Mouse (Mus musculus): ENCODE measurements around the gene Fev. TPM values are rescaled to one million over a fixed set of nuclear protein-coding genes. Genes with fewer than 3 reads are reported as not detected.

Fev gene
- polyA plus RNA-seq, 1 experiment, result 5.2 TPM

DNA sequence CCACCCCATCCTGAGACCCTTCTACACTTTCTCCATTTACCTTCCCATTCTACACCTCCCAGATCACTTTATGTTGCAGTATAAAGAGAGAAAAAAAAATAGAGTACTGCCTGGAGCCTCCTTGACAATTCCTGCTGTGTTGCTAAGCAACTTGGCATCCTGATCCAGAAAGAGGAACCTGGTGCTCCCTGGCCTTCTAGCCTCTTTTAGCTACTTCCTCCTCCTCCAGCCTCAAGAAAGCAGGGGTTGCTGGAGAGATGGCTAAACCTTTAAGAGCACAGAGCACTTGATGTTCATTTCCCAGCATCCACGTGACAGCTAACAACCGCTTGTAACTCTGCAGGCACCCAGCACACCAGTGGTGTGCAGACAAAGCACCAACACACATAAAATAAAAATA is 13.0 kb downstream of the Fev start:
- WGBS, result 58% methylated on average over 2 of the region's 2 CpGs
- H3K4me3 ChIP-seq (ENCODE audit: low read depth, low read length), result no peak overlapping the region

DNA sequence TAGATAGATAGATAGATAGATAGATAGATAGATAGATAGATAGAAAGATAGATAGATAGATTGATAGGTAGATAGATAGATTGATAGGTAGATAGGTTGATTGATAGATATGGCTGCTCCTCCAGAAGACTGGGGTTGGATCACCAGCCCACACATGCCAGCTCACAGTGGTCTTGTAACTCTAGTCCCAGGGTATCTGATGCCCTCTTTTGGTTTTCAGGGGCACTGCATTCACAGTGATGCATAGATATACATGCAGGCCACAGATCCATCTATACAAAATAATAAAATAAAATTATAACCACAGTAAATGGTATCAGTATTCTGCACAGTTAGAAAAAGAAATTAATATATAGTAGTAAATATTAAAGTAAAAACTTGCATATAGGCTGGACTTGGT is 23.4 kb downstream of the Fev start:
- Histone ChIP-seq H3K36me3 (ENCODE audit: control insufficient read depth, insufficient read depth, low read length) (no peaks in the 10 kb centered on the region), H3K4me3 (ENCODE audit: low read depth, low read length) (no peak overlapping the region), H3K4me1 (ENCODE audit: control insufficient read depth, insufficient read depth, insufficient read length, low read length) (no peaks in the 10 kb centered on the region), H3K27me3 (ENCODE audit: control insufficient read depth, insufficient read depth, low read length) (peaks cover 34% of the 10 kb centered on the region), H3K27ac (ENCODE audit: insufficient read depth, low read depth, low read length) (no peak overlapping the region)
- no peak for TF ChIP-seq POLR2A (IDR thresholded peaks at IDR 0.05; ENCODE audit: low read depth, low read length)

More for the DNA sequence above, 13.0 kb downstream of the Fev start:
- no peaks in the 10 kb centered on the region for H3K4me1 ChIP-seq (ENCODE audit: control insufficient read depth, insufficient read depth, insufficient read length, low read length)
- no peak overlapping the region for H3K27ac ChIP-seq (ENCODE audit: insufficient read depth, low read depth, low read length)
- H3K27me3 ChIP-seq (ENCODE audit: control insufficient read depth, insufficient read depth, low read length), result peaks cover 2% of the 10 kb centered on the region; the same call in 1 of the 2 replicates
- H3K36me3 ChIP-seq (ENCODE audit: control insufficient read depth, insufficient read depth, low read length), result no peaks in the 10 kb centered on the region
- TF ChIP-seq POLR2A (IDR thresholded peaks at IDR 0.05; ENCODE audit: low read depth, low read length) (no peak), CTCF (IDR thresholded peaks at IDR 0.05; ENCODE audit: extremely low read depth, insufficient read length, insufficient replicate concordance, low read depth, low read length) (no peak)

DNA sequence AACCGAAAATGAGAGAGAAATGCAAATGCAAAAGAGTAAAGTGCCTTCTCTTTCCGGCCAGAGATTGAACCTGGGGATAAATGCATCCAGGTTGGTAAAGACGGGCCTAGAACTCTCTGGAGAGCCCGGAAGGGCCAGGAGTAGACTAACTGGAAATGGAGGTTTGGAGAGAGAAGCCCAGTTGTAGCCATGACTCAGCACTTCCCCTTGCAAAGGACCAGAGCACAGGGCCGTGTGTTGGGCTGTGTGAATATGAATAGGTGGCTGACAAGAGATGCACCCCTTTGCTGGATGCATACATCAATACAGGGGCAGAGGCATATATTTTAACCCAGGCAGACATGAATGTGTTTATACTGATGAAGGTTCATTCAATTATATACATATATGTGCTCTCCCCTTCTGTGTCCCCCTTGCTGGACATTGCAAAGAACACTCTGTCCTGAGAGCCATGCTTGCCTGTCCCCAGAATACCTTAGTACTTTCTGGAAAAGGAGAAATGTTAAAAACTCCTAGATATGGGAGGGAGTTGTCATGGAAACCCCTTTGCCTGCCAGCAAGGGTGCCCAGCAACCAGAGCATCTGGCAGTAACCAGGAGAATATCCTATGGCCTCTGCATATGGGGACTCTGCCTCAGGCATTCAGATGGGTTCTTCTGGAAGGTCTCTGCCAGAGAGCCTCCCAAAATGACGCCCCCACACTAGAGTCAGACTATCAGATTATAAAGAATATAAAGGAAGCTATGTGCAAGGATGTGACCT is 25.8 kb downstream of the Fev start:
- no peak overlapping the region for H3K4me3 ChIP-seq (ENCODE audit: low read depth, low read length)
- H3K36me3 ChIP-seq (ENCODE audit: control insufficient read depth, insufficient read depth, low read length), result no peaks in the 10 kb centered on the region
- no peak overlapping the region for H3K27ac ChIP-seq (ENCODE audit: insufficient read depth, low read depth, low read length)
- TF ChIP-seq CTCF (IDR thresholded peaks at IDR 0.05; ENCODE audit: extremely low read depth, insufficient read length, insufficient replicate concordance, low read depth, low read length), result no peak
- TF ChIP-seq POLR2A (IDR thresholded peaks at IDR 0.05; ENCODE audit: low read depth, low read length), result no peak
- H3K4me1 ChIP-seq (ENCODE audit: control insufficient read depth, insufficient read depth, insufficient read length, low read length), result peaks cover 11% of the 10 kb centered on the region
- H3K27me3 ChIP-seq (ENCODE audit: control insufficient read depth, insufficient read depth, low read length), result peaks cover 55% of the 10 kb centered on the region
- WGBS, result 36% methylated on average over 6 of the region's 6 CpGs

DNA sequence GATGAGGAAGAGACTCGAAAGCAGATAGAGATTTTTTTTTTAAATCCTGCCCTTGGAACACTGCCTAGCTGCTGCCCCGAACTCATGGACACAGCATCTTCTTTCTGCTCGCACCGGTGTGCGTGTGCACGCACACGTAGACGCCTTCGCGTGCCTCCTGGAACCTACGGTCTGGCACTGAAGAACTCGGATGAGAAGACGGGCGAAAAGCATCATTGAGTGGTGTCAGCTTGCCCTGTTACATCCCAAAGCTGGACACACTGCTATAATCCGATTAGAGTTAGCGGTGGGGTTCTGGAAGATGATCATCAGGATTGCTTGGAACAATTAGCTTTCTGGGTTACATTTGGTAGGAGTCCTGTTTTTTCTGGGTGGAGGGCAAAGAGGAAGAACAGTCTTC is 26.4 kb downstream of the Fev start:
- Histone ChIP-seq H3K4me1 (ENCODE audit: control insufficient read depth, insufficient read depth, insufficient read length, low read length) (peaks cover 11% of the 10 kb centered on the region), H3K27ac (ENCODE audit: insufficient read depth, low read depth, low read length) (no peak overlapping the region), H3K27me3 (ENCODE audit: control insufficient read depth, insufficient read depth, low read length) (peaks cover 61% of the 10 kb centered on the region), H3K36me3 (ENCODE audit: control insufficient read depth, insufficient read depth, low read length) (no peaks in the 10 kb centered on the region), H3K4me3 (ENCODE audit: low read depth, low read length) (no peak overlapping the region)
- 12% methylated on average over 16 of the region's 16 CpGs for WGBS
- TF ChIP-seq POLR2A (IDR thresholded peaks at IDR 0.05; ENCODE audit: low read depth, low read length) (no peak), CTCF (IDR thresholded peaks at IDR 0.05; ENCODE audit: extremely low read depth, insufficient read length, insufficient replicate concordance, low read depth, low read length) (no peak)

DNA sequence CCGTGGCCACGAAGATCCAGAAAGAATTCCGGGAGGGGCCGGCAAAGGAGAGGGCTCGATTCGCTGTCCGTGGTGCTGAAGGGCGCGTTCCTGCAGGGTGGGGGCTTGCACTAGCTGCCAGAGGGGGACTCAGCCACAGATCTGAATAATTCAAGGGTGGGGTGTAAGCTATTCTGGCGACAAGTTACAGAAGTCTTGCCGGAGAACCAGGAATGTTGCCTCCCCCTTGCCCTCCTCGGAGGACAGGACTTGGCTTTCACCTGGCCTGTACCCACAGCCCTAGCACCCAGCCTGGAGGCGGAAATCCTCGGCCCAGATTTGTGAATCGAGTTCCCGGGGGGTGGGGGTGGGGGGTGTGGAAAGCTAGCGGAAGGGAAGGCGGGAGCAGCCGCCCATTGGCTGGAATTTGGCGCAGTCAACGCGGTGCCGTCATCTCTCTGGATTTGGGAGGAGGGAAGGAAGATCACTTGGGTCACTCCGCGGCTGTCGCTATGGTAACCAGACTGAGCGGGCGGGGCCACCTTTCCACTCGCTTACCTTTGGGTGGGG is 27.0 kb downstream of the Fev start:
- no peak overlapping the region; the same call in 1 of the 2 replicates for H3K4me3 ChIP-seq (ENCODE audit: low read depth, low read length)
- TF ChIP-seq CTCF (IDR thresholded peaks at IDR 0.05; ENCODE audit: extremely low read depth, insufficient read length, insufficient replicate concordance, low read depth, low read length) (no peak), POLR2A (IDR thresholded peaks at IDR 0.05; ENCODE audit: low read depth, low read length) (no peak)
- WGBS, result under 1% methylated on average over 29 of the region's 29 CpGs
- peaks cover 11% of the 10 kb centered on the region for H3K4me1 ChIP-seq (ENCODE audit: control insufficient read depth, insufficient read depth, insufficient read length, low read length)
- H3K27me3 ChIP-seq (ENCODE audit: control insufficient read depth, insufficient read depth, low read length), result peaks cover 65% of the 10 kb centered on the region
- no peak overlapping the region for H3K27ac ChIP-seq (ENCODE audit: insufficient read depth, low read depth, low read length)
- H3K36me3 ChIP-seq (ENCODE audit: control insufficient read depth, insufficient read depth, low read length), result no peaks in the 10 kb centered on the region

DNA sequence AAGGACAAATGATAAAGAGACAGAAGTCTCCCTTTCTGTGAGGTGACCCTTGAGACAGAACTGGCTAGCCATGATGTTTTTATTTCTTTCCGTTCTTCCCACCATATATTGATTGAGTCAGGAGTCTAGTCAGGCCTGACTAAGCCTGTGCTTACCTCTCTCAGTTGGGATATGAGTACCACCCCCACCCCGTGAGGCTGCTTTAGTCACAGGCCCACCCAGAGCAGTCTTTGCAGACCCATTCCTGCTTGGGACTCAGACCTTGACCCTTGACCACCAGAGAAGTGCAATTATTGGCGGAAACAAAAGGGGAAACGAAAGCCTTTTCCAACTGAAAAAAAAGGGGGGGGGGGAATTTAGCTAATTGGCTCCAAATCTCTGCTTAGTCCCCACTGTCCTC is 27.5 kb downstream of the Fev start:
- peaks cover 71% of the 10 kb centered on the region for H3K27me3 ChIP-seq (ENCODE audit: control insufficient read depth, insufficient read depth, low read length)

DNA sequence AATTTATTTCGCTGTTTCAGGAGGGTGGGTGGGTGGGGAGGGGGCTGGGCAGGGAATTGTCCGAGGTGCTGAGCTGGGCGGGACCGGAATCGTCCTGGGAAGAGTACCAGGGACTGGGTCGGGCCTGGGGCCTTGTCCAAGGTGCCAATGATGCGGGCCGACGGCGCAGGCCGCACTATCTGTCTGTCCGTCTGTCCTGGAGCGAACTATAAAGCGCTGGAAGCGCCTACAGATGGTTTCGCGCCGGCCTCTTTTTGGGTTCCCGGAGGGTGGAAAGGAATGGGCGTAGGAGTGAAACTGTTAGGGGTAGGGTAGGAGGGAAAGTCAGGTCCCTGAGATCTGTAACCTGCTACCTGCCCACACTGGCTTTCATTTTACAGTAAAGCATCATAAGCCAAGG is 28.0 kb downstream of the Fev start:
- H3K4me1 ChIP-seq (ENCODE audit: control insufficient read depth, insufficient read depth, insufficient read length, low read length), result peaks cover 11% of the 10 kb centered on the region
- 10% methylated on average over 20 of the region's 20 CpGs for WGBS
- H3K4me3 ChIP-seq (ENCODE audit: low read depth, low read length), result no peak overlapping the region
- H3K27me3 ChIP-seq (ENCODE audit: control insufficient read depth, insufficient read depth, low read length), result peaks cover 74% of the 10 kb centered on the region
- H3K36me3 ChIP-seq (ENCODE audit: control insufficient read depth, insufficient read depth, low read length), result no peaks in the 10 kb centered on the region
- TF ChIP-seq POLR2A (IDR thresholded peaks at IDR 0.05; ENCODE audit: low read depth, low read length) (no peak), CTCF (IDR thresholded peaks at IDR 0.05; ENCODE audit: extremely low read depth, insufficient read length, insufficient replicate concordance, low read depth, low read length) (no peak)
- H3K27ac ChIP-seq (ENCODE audit: insufficient read depth, low read depth, low read length), result no peak overlapping the region

More for the DNA sequence above, 27.5 kb downstream of the Fev start:
- no peak overlapping the region for H3K27ac ChIP-seq (ENCODE audit: insufficient read depth, low read depth, low read length)
- no peaks in the 10 kb centered on the region for H3K36me3 ChIP-seq (ENCODE audit: control insufficient read depth, insufficient read depth, low read length)
- H3K4me3 ChIP-seq (ENCODE audit: low read depth, low read length), result no peak overlapping the region
- TF ChIP-seq CTCF (IDR thresholded peaks at IDR 0.05; ENCODE audit: extremely low read depth, insufficient read length, insufficient replicate concordance, low read depth, low read length), result no peak
- TF ChIP-seq POLR2A (IDR thresholded peaks at IDR 0.05; ENCODE audit: low read depth, low read length), result no peak
- 12% methylated on average over 4 of the region's 4 CpGs for WGBS
- H3K4me1 ChIP-seq (ENCODE audit: control insufficient read depth, insufficient read depth, insufficient read length, low read length), result peaks cover 11% of the 10 kb centered on the region

Measured in small intestine, adult 2 months (tissue).